Mouse (Mus musculus) bone marrow, adult 2 months (tissue): ENCODE data around the gene 1700001O22Rik. TPM values are rescaled to one million over a fixed set of nuclear protein-coding genes. Genes with fewer than 3 reads are reported as not detected.

Source experiments
- H3K27ac ChIP-seq: fragments of 200-500 bp; 2 replicates; pipeline ENCODE4 v1.5.1; 2012; ENCODE audit warnings: low read depth, mild to moderate bottlenecking, control low read depth, inconsistent platforms, low read length; ENCODE audit not compliant: control insufficient read depth, poor library complexity, insufficient read depth
- H3K4me1 ChIP-seq: fragments of 200-500 bp; 2 replicates; pipeline ENCODE4 v1.6.1; 2011; ENCODE audit warnings: low read length; ENCODE audit not compliant: control insufficient read depth, insufficient read depth
- H3K4me3 ChIP-seq: fragments of 200-500 bp; replicated peaks from 2 replicates; pipeline ENCODE3; 2011; ENCODE audit warnings: mild to moderate bottlenecking, low read depth, low read length, control low read depth; ENCODE audit not compliant: control insufficient read depth
- CTCF ChIP-seq: fragments of 200-500 bp; IDR thresholded peaks from 2 replicates; pipeline ENCODE4 v1.5.1; 2011; ENCODE audit warnings: low read length, control low read depth; ENCODE audit not compliant: control insufficient read depth, insufficient read depth
- POLR2A ChIP-seq: fragments of 200-500 bp; IDR thresholded peaks from 2 replicates; pipeline ENCODE4 v1.6.1; 2011; ENCODE audit warnings: low read depth, mild to moderate bottlenecking, control low read depth, low read length, borderline replicate concordance; ENCODE audit not compliant: control insufficient read depth
- WGBS: fragments of 180-500 bp; shearing (Covaris S2); methylation state at CpG from one replicate; pipeline ENCODE4 v1.1.7; 2018; 5-methylcytosine and 5-hydroxymethylcytosine counted together
- polyA plus RNA-seq: library from polyadenylated mRNA; stranded (reverse); fragments of >200 nt; gene quantifications from 2 replicates; pipeline ENCODE4 v1.2.4, GENCODE M21; 2011; ENCODE audit warnings: low replicate concordance; ENCODE audit not compliant: missing spikeins, insufficient read depth, insufficient read length

The 1700001O22Rik gene
- polyA plus RNA-seq, 1 experiment = not detected

- TF ChIP-seq CTCF (no peak), POLR2A (no peak)
- no peaks in the 10 kb centered on the region; the same call in 1 of the 2 replicates for H3K4me1 ChIP-seq
- no peak overlapping the region for H3K4me3 ChIP-seq
- WGBS = 51% methylated on average over 3 of the region's 3 CpGs
- no peak overlapping the region for H3K27ac ChIP-seq
Observed at GRCm38 (mm10) chr2:30775955-30776354, 27.5 kb downstream of the 1700001O22Rik start.

- Histone ChIP-seq H3K4me1 (no peaks in the 10 kb centered on the region; the same call in 1 of the 2 replicates), H3K4me3 (peak overlapping the region; percentile 10), H3K27ac (no peak overlapping the region)
- TF ChIP-seq CTCF (no peak), POLR2A (no peak)
- WGBS = 81% methylated on average over 8 of the region's 8 CpGs
Observed at GRCm38 (mm10) chr2:30773313-30774005, 30.0 kb downstream of the 1700001O22Rik start.

DNA sequence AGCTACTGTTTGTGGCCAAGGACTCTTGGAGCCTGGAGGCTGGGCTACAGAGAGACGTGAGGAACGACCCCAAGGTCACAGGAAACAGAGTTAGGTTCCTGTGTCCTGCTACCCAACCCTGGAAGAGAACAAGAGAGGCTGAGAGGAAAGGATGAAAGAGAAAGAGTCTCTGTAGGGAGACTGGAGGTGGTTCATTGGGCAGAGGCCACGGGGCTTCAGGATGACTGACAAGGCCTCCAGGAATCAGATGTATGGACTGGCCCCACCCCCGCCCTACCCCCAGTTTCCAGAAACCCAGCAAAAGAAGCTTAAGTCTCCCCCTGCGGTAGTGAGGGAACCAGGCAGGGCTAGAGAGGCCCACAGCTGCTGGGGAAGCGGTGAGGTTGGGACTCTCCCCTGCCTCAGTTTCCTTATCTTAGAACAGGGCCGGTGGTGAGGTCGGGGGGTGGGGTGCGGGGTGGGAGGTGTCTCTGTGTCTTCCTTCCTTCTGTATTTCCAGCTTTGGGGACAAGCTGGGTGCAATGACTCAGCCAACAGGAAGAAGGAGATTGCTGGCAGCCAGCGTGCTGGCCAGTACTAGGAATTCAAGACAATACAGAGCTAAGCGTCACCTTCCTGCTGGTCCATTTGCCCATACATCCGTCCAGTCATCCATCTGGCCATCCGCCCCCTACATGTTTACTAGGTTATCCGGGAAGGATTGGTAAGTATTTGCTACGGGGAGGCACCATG, 30.7 kb downstream of the 1700001O22Rik start:
- no peak for TF ChIP-seq CTCF
- TF ChIP-seq POLR2A = 0 out of 2 replicates have a peak, but pooled peaks have one; percentile 9
- 29% methylated on average over 15 of the region's 15 CpGs for WGBS
- peak overlapping the region; percentile 93 for H3K27ac ChIP-seq
- H3K4me1 ChIP-seq = no peaks in the 10 kb centered on the region; the same call in 1 of the 2 replicates
- peak overlapping the region; percentile 15 for H3K4me3 ChIP-seq

DNA sequence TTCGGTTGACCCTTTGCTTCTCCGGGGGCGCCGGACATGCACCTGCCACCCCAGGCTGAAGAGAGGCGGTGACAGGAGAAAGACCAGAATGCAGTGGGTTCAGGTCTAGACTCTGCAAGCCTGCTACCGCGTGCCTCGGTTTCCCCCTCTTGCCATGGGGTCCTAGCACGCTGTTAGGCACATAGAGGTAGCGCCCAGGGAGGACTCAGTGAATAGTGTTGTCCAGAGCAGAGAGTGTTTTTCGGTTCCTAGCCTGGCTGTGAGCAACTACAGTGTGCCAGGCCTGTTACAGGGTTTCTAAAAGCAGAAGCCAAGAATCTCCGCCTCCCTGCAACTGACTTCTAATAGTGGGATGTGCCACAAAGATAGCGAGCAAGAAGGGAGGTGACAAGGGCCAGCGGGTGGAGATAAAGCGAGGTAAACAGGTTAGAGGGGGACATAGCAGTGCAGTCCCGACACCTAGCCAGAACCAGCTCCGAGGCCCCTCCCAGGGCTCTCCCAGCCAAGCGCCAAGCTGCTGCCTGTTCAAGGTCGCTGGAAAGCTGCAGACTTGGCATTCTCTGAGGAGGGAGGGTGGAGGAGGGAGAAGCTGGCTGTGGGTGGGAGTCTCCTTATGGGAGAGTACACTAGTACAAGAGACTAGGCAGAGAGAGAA, 31.5 kb downstream of the 1700001O22Rik start:
- Histone ChIP-seq H3K4me1 (no peaks in the 10 kb centered on the region; the same call in 1 of the 2 replicates), H3K27ac (peak overlapping the region; percentile 93), H3K4me3 (peak overlapping the region; percentile 55)
- peak; percentile 60 for TF ChIP-seq POLR2A
- TF ChIP-seq CTCF = no peak
- WGBS = 1% methylated on average over 19 of the region's 19 CpGs

DNA sequence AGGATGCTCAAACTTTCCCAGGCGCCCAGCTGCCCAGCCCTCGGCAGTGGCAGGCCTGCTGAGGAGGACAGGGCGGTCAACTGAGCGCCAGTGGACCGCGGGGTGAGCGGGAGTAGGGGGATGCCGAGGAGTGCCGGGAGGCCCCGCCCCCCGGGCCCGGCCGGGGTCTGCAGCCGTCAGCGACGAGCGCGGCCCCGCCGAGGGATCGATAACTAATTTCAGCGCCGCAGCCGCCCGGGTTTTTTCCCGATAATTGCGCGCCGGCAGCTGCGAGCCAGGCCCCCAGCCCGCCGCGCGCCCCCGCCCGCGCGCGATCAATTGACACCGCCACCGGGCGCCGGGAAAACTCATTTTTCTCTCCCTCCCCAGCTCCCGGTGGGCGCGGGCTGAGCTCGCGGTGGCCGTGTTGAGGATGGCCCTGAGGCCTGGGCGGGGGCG, 32.1 kb downstream of the 1700001O22Rik start:
- Histone ChIP-seq H3K4me3 (peak overlapping the region; percentile 55), H3K27ac (peak overlapping the region; percentile 93), H3K4me1 (no peaks in the 10 kb centered on the region; the same call in 1 of the 2 replicates)
- TF ChIP-seq POLR2A = no peak
- TF ChIP-seq CTCF = no peak
- WGBS = 3% methylated on average over 51 of the region's 51 CpGs

DNA sequence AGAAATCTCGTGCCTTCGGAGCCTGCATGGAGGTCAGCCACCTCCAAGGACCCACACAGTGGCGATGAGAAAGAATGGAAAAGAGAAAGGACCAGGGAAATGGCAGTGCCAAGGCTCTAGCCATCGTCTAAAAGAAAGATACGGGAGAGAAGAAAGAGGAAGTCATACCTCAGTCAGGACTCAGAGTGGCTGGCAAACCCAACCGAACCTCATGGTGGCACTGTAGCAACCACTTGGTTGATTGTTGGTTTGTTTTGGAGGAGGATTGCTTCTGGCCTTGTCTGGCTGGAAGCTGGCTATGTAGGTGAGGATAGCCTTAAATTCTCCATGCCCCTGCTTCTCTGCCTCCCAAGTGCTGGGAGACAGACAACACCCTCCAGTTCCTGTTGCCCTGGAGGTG, 34.3 kb downstream of the 1700001O22Rik start:
- 24% methylated on average over 6 of the region's 6 CpGs for WGBS
- Histone ChIP-seq H3K27ac (no peak overlapping the region), H3K4me3 (no peak overlapping the region), H3K4me1 (no peaks in the 10 kb centered on the region; the same call in 1 of the 2 replicates)
- TF ChIP-seq POLR2A (no peak), CTCF (peak; percentile 25; the same call in 1 of the 2 replicates)

DNA sequence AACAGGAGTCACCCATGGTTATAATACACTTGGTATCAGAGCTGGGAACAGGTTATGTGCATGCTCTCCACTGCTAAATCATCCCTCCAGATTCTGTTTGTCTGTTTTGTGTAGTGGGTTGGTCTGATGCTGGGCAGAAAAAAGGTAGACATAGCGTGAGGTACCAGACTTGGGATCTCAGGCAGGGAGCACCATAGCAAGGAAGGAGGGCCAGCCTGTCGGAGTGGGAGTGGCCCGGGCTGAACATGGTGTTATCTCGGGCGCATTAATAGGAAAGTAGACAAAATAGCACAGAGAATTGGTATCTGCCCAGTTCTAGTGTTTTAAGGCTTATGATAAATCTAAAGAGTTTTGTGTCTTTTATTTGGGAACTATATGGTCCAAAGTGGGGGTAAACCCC, 34.9 kb downstream of the 1700001O22Rik start:
- 70% methylated on average over 5 of the region's 5 CpGs for WGBS
- no peaks in the 10 kb centered on the region; the same call in 1 of the 2 replicates for H3K4me1 ChIP-seq
- H3K4me3 ChIP-seq = no peak overlapping the region
- TF ChIP-seq POLR2A = no peak
- no peak for TF ChIP-seq CTCF
- H3K27ac ChIP-seq = no peak overlapping the region
